Mouse (Mus musculus) frontal cortex, postnatal 14 days (tissue): ENCODE results near the gene Dpp9.
A peak's percentile ranks its signal among the peaks of the same experiment; 100 is the strongest.

Source experiments
- DNase-seq, 2 experiments: peaks; one replicate each; pipeline ENCODE4 v3.0.0; 2022; ENCODE audit warnings: low spot score in 2 of 2

The Dpp9 gene

DNA sequence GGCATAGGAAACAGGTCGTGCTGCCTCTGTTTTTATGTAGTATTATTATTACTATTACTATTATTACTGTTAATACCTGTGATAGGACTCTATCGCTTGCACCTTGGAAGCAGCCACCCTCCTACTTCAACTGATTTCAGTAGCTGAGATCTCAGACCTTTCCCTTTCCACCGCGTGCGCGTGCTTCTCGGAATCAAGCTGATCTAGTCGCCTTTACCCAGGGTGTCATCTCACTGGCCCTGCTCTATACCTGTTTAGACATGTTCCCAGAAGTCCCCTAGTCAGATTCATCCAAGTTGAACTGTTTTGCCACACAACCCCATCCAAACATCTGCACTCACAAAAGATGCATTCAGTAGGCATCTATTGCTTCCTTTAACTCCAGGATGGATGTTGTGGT, 14.7 kb upstream of the Dpp9 start:
- no peak for DNase-seq

DNA sequence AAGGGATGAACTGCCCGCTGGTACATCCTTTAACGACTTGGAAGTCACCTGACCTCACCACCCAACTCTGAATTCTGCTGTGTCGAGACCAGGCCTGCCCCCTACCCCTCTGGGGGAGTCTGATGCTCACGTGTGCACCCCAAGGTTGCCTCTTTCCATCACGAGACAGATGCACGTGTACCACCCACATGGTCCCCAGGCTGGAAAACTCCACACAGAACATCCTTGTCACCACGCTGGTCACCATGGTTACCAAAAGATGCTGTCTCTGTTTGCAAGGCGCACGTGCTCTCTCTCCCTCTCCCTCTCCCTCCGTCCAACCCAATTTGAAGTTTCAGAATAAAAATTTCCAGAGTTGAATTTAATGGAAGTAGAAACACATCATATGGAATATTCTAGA, 11.2 kb upstream of the Dpp9 start:
- peak; percentile 67 to 83 for DNase-seq

DNA sequence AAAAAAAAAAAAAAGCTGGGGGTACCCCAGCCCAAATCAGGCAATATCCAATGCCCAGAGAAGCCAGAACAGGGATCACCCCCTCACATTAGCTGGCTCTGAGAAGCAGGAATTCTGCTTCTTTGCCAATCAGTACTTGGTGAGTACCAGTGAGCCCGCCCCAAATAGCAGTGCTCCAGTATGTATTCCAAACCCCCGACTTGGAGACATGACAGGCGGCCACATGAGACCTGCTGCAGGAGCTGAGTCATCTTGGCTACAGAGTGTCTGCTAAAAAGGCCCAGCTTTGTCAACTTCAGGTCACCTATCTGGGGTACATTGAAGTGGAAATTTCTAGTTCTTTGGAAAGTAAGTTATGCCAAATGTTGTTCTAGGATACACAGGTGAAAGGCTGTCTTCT, 7.9 kb upstream of the Dpp9 start:
- no peak for DNase-seq

DNA sequence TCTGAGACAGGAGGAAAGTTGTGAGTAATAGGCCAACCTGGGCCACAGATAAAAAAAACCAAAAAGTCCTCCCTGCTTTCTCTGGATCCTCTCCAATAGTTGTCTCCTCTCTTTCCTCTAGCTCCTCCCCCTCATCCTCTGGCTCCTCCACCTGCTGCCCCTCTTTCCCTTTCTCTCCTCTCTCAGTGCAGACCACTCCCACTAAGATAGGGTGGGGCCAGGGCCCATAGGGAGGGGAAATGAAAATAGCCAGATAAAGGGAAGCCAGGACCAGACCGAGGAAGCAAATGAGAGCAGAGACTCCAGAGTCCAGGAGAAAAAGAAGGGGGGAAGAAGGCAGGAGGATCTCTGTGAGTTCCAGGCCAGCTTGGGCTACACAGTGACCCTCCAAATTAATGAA, 6.2 kb upstream of the Dpp9 start:
- no peak for DNase-seq

DNA sequence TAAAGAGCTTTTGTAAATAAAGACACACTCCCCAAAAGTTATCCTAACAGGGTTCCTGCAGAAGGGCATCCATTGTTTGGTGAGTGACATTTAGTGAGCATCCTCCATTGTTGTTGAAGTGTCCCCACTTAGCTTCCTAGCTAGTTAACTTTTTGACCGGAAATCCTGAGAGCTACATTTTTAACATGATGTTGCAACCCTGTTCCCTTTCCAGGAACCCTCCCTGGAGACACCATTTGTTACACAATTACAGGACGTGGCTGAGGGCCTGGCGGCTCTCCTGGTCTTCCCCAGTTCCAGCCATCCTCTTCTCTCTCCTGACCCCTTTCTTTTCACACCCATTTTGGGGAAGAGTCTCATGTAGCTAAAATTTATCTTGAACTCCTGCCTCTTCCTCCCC, 1.1 kb upstream of the Dpp9 start:
- no peak for DNase-seq

DNA sequence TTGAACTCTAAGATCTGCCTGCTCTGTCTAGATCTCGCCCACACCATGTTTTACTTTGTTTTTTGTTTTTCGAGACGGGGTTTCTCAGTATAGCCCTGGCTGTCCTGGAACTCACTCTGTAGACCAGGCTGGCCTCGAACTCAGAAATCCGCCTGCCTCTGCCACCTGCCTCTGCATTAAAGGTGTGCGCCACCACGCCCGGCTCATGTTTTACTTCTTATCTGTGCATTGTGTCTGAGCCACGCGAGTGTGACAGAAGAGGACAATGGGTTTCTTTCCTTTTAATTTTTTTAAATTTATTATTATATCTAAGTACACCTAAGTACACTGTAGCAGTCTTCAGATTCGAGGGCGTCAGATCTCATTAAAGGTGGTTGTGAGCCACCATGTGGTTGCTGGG, 546 bp upstream of the Dpp9 start:
- DNase-seq, result no peak

GRCm38 (mm10) chr17:56217670-56218069, 1.0 kb downstream of the Dpp9 start:
- DNase-seq, result no peak

GRCm38 (mm10) chr17:56214229-56214628, 4.5 kb downstream of the Dpp9 start:
- no peak for DNase-seq

- no peak for DNase-seq
These were observed 6.0 kb downstream of the Dpp9 start for GRCm38 (mm10) chr17:56212676-56213075.

DNA sequence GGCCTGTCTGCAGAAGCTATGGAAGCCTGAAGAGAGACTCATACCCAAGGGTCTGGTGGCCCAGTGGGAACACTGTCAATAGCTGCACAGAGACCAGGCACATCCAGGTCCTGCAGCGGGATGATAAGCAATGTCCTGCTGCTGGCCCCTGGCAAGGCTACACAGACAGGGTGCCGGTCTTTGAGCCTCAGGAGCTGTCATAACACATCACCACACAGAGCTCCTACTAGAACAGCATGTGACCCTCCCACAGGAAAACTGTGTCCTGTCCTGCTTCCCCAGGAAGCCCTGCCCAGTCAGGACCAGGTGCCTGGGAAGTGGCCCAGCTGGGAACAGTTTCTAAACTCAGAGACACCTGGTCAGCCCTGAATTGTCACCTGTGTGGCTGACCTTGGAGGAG, 7.6 kb downstream of the Dpp9 start:
- DNase-seq, result no peak

DNA sequence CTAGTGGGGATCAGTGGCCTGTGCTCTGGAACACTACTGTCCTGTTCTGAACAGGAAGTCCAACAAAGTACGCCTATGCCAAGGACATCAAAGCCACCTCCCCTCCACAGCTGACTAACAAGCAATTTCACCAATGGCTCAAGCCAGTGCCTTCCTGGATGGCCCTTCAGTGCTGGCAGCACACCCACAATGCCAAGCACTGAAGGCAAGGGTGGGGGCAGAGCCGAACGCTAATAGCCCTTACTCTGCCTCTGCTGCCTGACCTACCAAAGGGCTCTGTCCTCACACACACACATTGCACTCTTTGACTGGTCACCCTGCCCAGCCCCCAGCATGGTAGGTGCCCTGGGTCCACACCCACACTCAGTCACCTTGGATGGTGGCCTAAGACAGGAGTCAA, 9.9 kb downstream of the Dpp9 start:
- no peak for DNase-seq

GRCm38 (mm10) chr17:56207963-56208530, 10.7 kb downstream of the Dpp9 start:
- DNase-seq, result no peak

DNA sequence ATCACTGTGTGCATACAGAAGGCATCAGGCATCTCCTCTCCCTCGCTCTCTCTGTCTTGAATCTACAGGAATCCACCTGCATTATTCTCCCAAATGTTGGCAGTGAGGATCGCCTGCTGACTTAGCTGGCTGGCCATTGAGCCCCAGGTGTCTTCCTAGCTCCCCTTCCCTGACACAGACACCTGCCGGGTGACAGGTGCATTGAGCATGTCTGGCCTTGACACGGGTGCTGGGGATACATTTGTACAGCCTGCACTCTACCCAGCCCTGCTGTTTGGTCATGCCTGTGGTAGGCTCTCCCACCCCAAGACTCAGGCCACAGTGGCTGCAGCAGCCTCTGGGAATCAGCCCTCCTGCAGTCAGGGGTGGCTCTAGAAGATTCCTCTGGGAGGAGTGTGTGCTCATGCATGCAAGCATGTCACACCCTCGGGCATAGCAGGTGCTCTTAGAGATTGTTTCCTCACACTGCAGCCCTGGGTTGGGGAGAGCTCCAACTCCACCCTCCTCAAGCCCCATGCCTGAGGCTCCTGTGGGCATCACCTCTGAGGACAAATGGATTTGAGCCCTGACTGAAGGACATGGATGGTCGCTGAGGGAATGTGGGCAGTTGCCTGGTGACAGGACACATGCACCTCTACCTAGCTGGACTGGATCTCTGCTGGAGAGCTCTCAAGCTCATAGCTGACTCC, 11.6 kb downstream of the Dpp9 start:
- no peak for DNase-seq

DNA sequence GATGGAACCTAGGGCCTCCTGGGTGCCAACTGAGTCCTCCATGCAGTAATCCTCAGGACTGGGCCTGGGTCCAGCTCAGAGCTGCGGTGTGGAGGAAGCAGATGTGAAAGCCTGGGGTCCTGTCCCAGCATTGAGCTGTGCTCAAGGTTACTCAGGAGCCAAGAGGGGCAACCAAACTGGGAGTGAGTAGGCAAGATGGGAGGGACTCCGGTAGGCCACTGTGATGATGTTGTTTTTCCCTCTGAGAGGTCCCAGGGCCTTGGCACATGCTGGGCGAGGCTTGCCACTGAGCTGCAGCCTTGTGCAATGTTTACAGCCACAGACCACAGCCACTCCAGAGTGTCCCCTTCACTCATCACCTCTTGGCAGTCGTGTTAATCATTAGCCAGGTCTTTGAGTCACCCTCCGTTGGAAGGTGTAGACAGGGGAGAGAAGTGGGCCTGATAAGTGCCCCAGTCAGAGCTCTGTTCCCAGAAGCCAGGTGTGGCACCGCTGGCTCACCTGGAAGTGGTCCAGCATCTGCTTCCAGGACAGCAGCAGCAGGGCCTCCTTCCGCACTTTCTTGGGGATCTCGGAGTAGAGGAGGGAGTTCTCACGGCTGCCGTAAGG, 12.3 kb downstream of the Dpp9 start:
- DNase-seq, result no peak

GRCm38 (mm10) chr17:56203729-56204128, 15.0 kb downstream of the Dpp9 start:
- DNase-seq, result no peak

DNA sequence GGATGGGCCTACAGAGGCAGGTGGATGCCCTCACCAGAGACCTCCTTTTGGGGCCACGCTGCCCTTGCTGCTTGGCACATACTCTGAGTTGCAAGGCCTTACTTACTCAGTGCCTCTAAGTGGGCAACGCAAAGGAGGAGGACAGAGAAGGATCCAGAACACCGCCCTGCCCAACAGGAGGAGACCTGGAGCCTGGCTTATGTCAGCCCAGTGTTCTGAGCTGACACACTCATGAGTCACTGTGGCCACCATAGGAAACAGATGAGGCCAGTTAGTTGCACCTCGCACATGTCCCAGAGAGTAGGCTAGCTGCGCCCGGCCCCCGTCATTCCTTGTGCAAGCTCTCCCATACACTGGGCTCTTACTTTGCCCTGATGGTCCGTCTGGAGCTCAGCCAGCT, 16.2 kb downstream of the Dpp9 start:
- no peak for DNase-seq

- no peak for DNase-seq
These were observed 17.1 kb downstream of the Dpp9 start for GRCm38 (mm10) chr17:56201642-56202041.

DNA sequence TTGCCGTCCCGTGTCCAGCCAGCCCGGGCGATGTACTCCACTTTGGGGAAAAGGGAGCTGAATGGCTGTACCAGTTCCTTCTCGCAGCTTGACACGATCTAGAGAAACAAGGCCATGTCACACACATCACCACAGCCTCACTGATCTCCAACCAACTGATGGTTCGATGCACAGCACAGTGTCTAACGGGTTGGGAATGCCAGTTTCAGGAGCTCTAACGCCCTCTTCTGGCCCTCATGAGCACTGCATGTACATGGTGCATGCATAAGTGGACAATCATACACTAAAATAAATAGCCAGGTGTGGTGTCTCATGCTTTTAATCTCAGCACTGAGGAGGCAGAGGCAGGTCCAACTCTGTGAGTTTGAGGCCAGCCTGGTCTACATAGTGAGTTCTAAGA, 18.1 kb downstream of the Dpp9 start:
- DNase-seq, result no peak

- no peak for DNase-seq
These were observed 21.8 kb downstream of the Dpp9 start for GRCm38 (mm10) chr17:56196860-56197259.

GRCm38 (mm10) chr17:56194765-56195164, 23.9 kb downstream of the Dpp9 start:
- no peak for DNase-seq

DNA sequence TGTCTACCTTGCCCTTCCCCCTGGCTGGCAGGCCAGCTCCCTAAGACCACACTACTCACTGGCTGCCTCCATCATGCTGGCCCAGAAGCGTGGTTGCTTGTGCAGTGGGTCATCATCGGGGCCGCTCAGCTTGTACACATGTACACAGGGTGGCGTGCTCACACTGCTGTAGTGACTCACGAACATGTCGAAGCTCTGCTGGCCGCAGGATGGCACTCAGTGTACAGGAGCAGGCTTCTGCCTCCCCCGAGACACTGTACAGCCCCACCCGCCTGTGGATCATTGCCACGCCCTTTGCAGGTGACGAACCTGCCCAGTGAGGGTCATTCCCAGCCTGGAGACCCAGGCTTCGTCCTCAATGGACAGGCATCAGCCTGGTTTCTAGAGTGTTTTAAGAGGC, 24.3 kb downstream of the Dpp9 start:
- no peak for DNase-seq

DNA sequence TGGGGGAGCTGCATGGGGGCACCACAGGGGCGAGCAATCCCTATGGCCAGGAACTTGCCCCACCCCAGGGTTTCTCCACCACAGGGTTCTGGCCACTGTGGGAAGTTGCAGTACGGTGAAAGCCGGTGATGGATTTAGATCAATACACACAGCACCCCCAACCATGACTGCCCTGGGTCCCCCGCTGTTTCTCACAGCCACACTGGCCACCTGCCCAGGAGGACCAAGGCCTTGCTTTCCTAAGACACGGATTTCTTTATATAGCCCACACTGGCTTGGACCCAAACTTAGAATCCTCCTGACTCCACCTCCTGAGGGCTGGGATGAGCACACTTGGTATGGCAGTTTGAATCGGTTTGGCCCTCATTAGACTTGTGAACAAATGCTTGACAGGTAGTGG, 27.4 kb downstream of the Dpp9 start:
- DNase-seq, result no peak

DNA sequence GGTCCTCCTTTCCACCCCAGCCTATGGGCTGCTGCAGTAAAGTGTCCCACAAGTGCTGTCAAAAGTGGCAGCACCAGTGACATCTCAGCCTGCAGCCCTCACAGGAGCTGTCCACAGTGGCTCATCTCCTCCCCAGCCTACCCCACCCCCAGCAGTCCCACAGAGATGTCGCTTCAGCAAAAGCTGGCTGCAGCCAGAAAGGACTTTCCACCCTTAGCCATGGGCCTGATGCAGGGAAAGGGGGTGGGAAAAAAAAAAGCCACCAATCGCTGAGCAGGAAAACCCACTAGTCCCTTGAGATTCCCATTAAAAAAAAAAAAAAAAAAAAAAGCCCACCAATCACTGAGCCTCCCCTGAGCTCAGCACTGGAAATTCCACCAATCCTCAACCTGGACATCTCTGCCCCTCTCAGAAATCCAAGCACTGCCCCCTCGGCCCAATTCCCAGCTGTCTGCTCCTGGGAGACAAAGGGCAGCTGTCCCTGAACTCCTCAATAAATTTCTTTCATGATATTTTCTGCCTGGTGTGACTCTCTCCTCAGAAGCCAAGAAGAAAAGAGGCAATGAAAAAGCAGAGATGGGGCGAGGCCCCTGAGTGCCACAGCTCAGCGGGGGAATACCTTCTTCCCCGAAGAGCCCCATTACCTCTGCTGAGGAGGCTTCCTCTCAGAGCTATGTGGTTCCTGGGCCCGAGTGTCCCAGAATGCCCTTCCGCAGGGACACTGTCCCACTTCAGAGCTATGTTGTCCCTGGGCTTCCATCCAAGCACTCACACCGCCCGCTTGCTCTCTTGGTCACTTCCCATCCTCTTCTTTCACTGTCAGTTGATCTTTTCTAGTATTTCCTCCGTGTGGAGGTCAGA, 33.2 kb downstream of the Dpp9 start:
- DNase-seq, result peak in 1 of 2 experiments; percentile 52
